Mouse (Mus musculus): ENCODE data around the gene Togaram2. TPM values are rescaled to one million over a fixed set of nuclear protein-coding genes. Genes with fewer than 3 reads are reported as not detected.
"Not testable (repeated sequence)": the region's sequence is repeated elsewhere in the genome, so short reads cannot be mapped to it uniquely, and the experiment has no call there.

Gene Togaram2
- polyA plus RNA-seq (2012; rRNA removed), result 0.02 and 0.03 TPM in 2 replicates
- not detected in 2 replicates for polyA plus RNA-seq (2014; fragmentation: Nextera tagmentation; extraction: Ambion mirVana)

GRCm38 (mm10) chr17:71673092-71673491, at the start of gene Togaram2:
Gene Togaram2, plus strand, starts transcription at chr17:71673261.
- 55% methylated on average over 9 of the region's 9 CpGs for WGBS (ENCODE audit: insufficient replicate concordance)
- no peak for TF ChIP-seq CTCF (IDR thresholded peaks at IDR 0.05; ENCODE audit: low read depth)
- no peak for TF ChIP-seq EP300 (IDR thresholded peaks at IDR 0.05; ENCODE audit: low read depth)
- no peak within 1 kb of the TSS for H3K9ac ChIP-seq (replicated peaks)

GRCm38 (mm10) chr17:71631806-71632205, 41.3 kb upstream of the Togaram2 start:
- Histone ChIP-seq H3K9me3 (ENCODE audit: control insufficient read depth, low read length) (no peaks in the 10 kb centered on the region), H3K4me2 (ENCODE audit: low read depth) (no peak overlapping the region), H3K9ac (replicated peaks) (no peak overlapping the region), H3K36me3 (replicated peaks; ENCODE audit: control insufficient read depth, insufficient read depth, low read depth) (peaks cover 59% of the 10 kb centered on the region), H3K27ac (no peak overlapping the region), H3K4me1 (replicated peaks; ENCODE audit: control insufficient read depth in 2 of 2, insufficient read depth in 2 of 2, low read length in 1 of 2) (no peaks in the 10 kb centered on the region), H3K4me3 (ENCODE audit: insufficient read depth in 1 of 2, low read depth in 2 of 2, low read length in 2 of 2) (no peak overlapping the region), H3K27me3 (ENCODE audit: control insufficient read depth, insufficient read depth, low read length) (no peaks in the 10 kb centered on the region)
- no peak for TF ChIP-seq CTCF (IDR thresholded peaks at IDR 0.05; ENCODE audit: low read depth)
- TF ChIP-seq EP300 (IDR thresholded peaks at IDR 0.05; ENCODE audit: low read depth), result no peak
- 82% methylated on average over 10 of the region's 10 CpGs for WGBS (ENCODE audit: insufficient replicate concordance)
- ATAC-seq (ENCODE audit: insufficient read depth) (no peak), DNase-seq (ENCODE audit: low read depth in 3 of 3, low spot score in 3 of 3) (no peak)

More at GRCm38 (mm10) chr17:71673092-71673491, at the start of gene Togaram2:
- Histone ChIP-seq H3K27me3 (ENCODE audit: control insufficient read depth, insufficient read depth, low read length) (no peaks in the 10 kb centered on the region), H3K27ac (no peak within 1 kb of the TSS), H3K4me3 (ENCODE audit: insufficient read depth in 1 of 2, low read depth in 2 of 2, low read length in 2 of 2) (no peak within 1 kb of the TSS), H3K9me3 (ENCODE audit: control insufficient read depth, low read length) (no peaks in the 10 kb centered on the region), H3K36me3 (replicated peaks; ENCODE audit: control insufficient read depth, insufficient read depth, low read depth) (no peaks in the 10 kb centered on the region), H3K4me2 (ENCODE audit: low read depth) (no peak within 1 kb of the TSS), H3K4me1 (replicated peaks; ENCODE audit: control insufficient read depth in 2 of 2, insufficient read depth in 2 of 2, low read length in 1 of 2) (no peaks in the 10 kb centered on the region)
- ATAC-seq (ENCODE audit: insufficient read depth) (no peak), DNase-seq (ENCODE audit: low read depth in 3 of 3, low spot score in 3 of 3) (no peak)

DNA sequence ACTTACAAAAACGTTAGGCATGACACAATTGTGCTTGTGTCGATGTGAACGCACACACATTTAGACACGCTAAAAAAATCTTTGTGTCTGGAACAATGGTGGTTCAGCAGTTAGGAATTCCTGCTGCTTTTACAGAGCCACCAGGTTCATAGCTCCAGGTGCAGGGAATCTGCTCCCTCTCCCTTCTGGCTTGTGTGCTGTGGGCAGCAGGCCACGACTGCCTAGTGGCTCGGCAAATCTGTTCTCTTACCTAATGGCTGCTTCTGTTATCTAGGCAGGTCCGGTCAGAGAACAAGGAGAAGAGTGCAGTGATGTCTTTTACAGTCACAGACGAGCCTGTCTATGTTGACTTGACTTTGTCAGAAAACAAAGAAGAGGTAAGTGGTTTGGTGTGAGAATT, 39.7 kb upstream of the Togaram2 start:
- no peak overlapping the region for H3K9ac ChIP-seq (replicated peaks)
- ATAC-seq (ENCODE audit: insufficient read depth) (no peak), DNase-seq (ENCODE audit: low read depth in 3 of 3, low spot score in 3 of 3) (no peak)
- H3K9me3 ChIP-seq (ENCODE audit: control insufficient read depth, low read length), result no peaks in the 10 kb centered on the region
- TF ChIP-seq CTCF (IDR thresholded peaks at IDR 0.05; ENCODE audit: low read depth), result no peak
- no peak for TF ChIP-seq EP300 (IDR thresholded peaks at IDR 0.05; ENCODE audit: low read depth)
- no peak overlapping the region for H3K4me3 ChIP-seq (ENCODE audit: insufficient read depth in 1 of 2, low read depth in 2 of 2, low read length in 2 of 2)
- no peak overlapping the region for H3K27ac ChIP-seq
- H3K4me1 ChIP-seq (replicated peaks; ENCODE audit: control insufficient read depth in 2 of 2, insufficient read depth in 2 of 2, low read length in 1 of 2), result no peaks in the 10 kb centered on the region
- no peak overlapping the region for H3K4me2 ChIP-seq (ENCODE audit: low read depth)
- H3K27me3 ChIP-seq (ENCODE audit: control insufficient read depth, insufficient read depth, low read length), result no peaks in the 10 kb centered on the region
- WGBS (ENCODE audit: insufficient replicate concordance), result 77% methylated on average over 8 of the region's 8 CpGs
- H3K36me3 ChIP-seq (replicated peaks; ENCODE audit: control insufficient read depth, insufficient read depth, low read depth), result peaks cover 55% of the 10 kb centered on the region

DNA sequence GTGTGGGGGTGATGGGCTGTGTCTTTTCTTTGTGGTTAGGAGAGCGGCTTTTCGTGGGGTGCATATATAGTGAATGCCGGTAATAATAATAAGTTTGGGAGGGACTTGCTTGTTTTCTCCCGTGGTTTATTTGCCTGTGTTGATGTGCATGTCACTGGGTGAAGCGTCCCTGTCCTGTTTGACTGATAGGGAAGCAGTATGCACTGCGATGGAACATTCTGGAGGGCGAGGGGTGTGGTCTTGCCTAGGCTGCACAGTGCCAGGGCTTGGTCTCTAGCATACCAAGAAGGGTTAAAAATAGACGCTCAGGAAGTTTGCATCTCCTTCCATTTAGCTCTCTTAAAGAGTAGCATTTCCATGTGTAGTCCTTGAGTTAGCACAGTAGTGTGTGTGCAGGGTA, 36.3 kb upstream of the Togaram2 start:
- Histone ChIP-seq H3K4me3 (ENCODE audit: insufficient read depth in 1 of 2, low read depth in 2 of 2, low read length in 2 of 2) (no peak overlapping the region), H3K27me3 (ENCODE audit: control insufficient read depth, insufficient read depth, low read length) (no peaks in the 10 kb centered on the region), H3K36me3 (replicated peaks; ENCODE audit: control insufficient read depth, insufficient read depth, low read depth) (peaks cover 56% of the 10 kb centered on the region), H3K9me3 (ENCODE audit: control insufficient read depth, low read length) (no peaks in the 10 kb centered on the region), H3K4me1 (replicated peaks; ENCODE audit: control insufficient read depth in 2 of 2, insufficient read depth in 2 of 2, low read length in 1 of 2) (no peaks in the 10 kb centered on the region), H3K9ac (replicated peaks) (no peak overlapping the region), H3K27ac (no peak overlapping the region), H3K4me2 (ENCODE audit: low read depth) (no peak overlapping the region)
- ATAC-seq (ENCODE audit: insufficient read depth) (no peak), DNase-seq (ENCODE audit: low read depth in 3 of 3, low spot score in 3 of 3) (no peak)
- no peak for TF ChIP-seq EP300 (IDR thresholded peaks at IDR 0.05; ENCODE audit: low read depth)
- TF ChIP-seq CTCF (IDR thresholded peaks at IDR 0.05; ENCODE audit: low read depth), result no peak
- 79% methylated on average over 8 of the region's 8 CpGs for WGBS (ENCODE audit: insufficient replicate concordance)

DNA sequence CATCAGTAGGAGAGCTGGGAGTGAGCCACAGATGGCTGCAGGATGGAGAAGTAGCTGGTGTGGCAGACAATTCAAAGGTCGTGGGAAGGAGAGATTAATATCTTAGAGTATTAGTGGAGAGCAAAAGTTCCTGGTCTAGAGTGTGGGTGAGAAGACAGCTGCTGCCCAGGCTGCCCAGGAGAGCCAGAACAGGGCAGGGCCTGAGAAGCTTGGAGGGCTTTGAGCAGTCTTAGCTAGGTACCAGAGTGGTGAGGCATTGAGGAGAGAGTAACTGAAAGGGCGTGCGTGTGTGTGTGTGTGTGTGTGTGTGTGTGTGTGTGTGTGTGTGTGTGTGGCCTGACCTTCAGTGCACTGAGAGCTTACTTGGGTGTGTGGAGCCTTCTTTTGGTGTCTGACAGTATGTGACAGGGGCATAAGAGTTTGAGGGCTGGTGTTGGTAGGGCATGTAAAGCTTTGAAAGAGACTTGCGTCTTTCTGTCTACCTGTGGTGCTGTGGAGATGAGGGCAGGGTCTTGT, 35.3 kb upstream of the Togaram2 start:
- H3K36me3 ChIP-seq (replicated peaks; ENCODE audit: control insufficient read depth, insufficient read depth, low read depth), result peaks cover 55% of the 10 kb centered on the region
- no peak overlapping the region for H3K9ac ChIP-seq (replicated peaks)
- no peaks in the 10 kb centered on the region for H3K27me3 ChIP-seq (ENCODE audit: control insufficient read depth, insufficient read depth, low read length)
- no peaks in the 10 kb centered on the region for H3K4me1 ChIP-seq (replicated peaks; ENCODE audit: control insufficient read depth in 2 of 2, insufficient read depth in 2 of 2, low read length in 1 of 2)
- no peak for TF ChIP-seq EP300 (IDR thresholded peaks at IDR 0.05; ENCODE audit: low read depth)
- no peak for TF ChIP-seq CTCF (IDR thresholded peaks at IDR 0.05; ENCODE audit: low read depth)
- no peak overlapping the region for H3K4me3 ChIP-seq (ENCODE audit: insufficient read depth in 1 of 2, low read depth in 2 of 2, low read length in 2 of 2)
- H3K9me3 ChIP-seq (ENCODE audit: control insufficient read depth, low read length), result no peaks in the 10 kb centered on the region
- no peak overlapping the region for H3K4me2 ChIP-seq (ENCODE audit: low read depth)
- no peak overlapping the region for H3K27ac ChIP-seq
- no peak for DNase-seq (ENCODE audit: low read depth in 3 of 3, low spot score in 3 of 3)
- no peak for ATAC-seq (ENCODE audit: insufficient read depth)
- 72% methylated on average over 4 of the region's 4 CpGs for WGBS (ENCODE audit: insufficient replicate concordance)

DNA sequence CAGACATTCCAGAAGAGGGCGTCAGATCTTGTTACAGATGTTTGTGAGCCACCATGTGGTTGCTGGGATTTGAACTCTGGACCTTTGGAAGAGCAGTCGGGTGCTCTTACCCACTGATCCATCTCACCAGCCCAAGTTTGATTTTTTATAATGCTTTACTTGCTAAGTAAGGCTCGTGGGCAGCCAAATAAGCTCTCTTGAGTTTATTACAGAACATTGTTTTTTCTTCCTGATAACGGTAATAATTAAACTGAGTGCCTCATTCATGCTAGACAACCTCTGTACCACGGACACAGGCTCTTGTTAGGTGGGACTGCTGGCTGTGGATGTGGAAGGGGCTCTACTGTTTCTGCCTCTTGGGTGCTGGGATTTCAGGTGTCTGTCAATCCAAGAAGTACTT, 34.0 kb upstream of the Togaram2 start:
- H3K9me3 ChIP-seq (ENCODE audit: control insufficient read depth, low read length); H3K4me1 ChIP-seq (replicated peaks; ENCODE audit: control insufficient read depth in 2 of 2, insufficient read depth in 2 of 2, low read length in 1 of 2); H3K4me2 ChIP-seq (ENCODE audit: low read depth); ATAC-seq (ENCODE audit: insufficient read depth); DNase-seq (ENCODE audit: low read depth in 3 of 3, low spot score in 3 of 3); H3K27ac ChIP-seq; H3K9ac ChIP-seq (replicated peaks); H3K27me3 ChIP-seq (ENCODE audit: control insufficient read depth, insufficient read depth, low read length); H3K4me3 ChIP-seq (ENCODE audit: insufficient read depth in 1 of 2, low read depth in 2 of 2, low read length in 2 of 2): not testable (repeated sequence)
- WGBS (ENCODE audit: insufficient replicate concordance), result 69% methylated on average over 5 of the region's 5 CpGs
- H3K36me3 ChIP-seq (replicated peaks; ENCODE audit: control insufficient read depth, insufficient read depth, low read depth), result peaks cover 47% of the 10 kb centered on the region

Data from liver, embryonic 14.5 days (tissue).